Mouse (Mus musculus) B cell, adult 2 months (primary cell): Measurements from ENCODE around the gene Tnrc6b.
"Not testable (repeated sequence)": the region's sequence is repeated elsewhere in the genome, so short reads cannot be mapped to it uniquely, and the experiment has no call there.

ENCODE experiments used
- DNase-seq, 2 experiments: peaks; one replicate each; pipeline ENCODE4 v3.0.0; 2022

The Tnrc6b gene

DNA sequence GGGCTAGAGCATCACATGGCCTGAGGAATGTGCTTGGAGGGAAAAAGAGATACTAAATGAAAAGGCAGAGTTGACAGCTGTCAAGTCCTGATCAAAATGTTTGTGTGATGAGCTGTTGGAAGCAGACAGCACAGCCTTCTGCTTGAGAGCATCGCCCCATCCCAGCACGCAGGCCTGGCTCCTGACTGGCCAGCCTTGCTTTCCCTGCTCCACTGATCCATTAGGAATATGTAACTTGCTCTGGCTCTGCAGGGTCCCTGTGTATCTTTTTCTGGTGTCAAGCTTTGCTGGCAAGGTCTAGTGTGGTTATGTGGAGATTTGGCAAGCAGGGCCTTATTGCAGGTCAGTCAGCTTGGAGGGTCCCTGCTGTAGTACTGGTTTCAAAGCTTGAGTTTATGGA is 148.3 kb downstream of the Tnrc6b start:
- DNase-seq, result no peak

DNA sequence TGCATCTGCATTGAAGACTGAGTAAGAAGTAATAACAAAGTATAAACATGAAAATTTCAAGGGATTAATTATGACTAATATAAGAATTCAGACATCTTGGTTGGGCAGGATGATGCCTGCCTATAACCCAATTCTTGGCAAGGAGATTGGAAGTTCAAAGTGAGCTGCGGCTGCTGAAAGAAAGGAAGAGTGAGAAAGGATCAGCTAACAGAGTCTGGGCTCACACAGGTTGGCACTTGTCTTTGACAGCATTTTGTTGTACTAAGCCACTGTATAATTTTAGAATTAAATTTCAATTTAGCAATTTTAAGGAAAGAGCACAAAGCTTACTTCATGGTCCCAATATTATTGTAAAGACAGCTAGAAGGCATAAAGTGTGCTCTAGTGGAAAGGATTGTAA is 150.2 kb downstream of the Tnrc6b start:
- no peak for DNase-seq

GRCm38 (mm10) chr15:80862027-80862426 is 150.9 kb downstream of the Tnrc6b start:
- DNase-seq, result no peak

GRCm38 (mm10) chr15:80868603-80869002 is 157.5 kb downstream of the Tnrc6b start:
- not testable (repeated sequence) for DNase-seq

GRCm38 (mm10) chr15:80874726-80875125 is 163.6 kb downstream of the Tnrc6b start:
- DNase-seq, result no peak

DNA sequence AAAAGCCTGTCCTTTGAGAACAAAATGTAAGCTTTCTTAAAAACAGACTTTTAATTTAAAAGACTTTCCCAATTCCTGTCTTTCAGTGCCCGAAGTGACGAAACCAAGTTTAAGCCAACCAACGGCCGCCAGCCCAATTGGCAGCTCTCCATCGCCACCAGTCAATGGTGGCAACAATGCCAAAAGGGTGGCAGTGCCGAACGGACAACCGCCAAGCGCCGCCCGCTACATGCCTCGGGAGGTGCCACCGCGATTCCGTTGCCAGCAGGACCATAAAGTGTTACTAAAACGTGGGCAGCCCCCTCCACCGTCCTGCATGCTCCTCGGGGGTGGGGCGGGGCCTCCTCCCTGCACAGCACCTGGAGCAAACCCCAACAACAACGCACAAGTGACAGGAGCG is 165.1 kb downstream of the Tnrc6b start:
- no peak for DNase-seq

GRCm38 (mm10) chr15:80884095-80884494 is 173.0 kb downstream of the Tnrc6b start:
- no peak for DNase-seq

- DNase-seq, result no peak
These were observed 175.4 kb downstream of the Tnrc6b start for GRCm38 (mm10) chr15:80886361-80887156.

DNA sequence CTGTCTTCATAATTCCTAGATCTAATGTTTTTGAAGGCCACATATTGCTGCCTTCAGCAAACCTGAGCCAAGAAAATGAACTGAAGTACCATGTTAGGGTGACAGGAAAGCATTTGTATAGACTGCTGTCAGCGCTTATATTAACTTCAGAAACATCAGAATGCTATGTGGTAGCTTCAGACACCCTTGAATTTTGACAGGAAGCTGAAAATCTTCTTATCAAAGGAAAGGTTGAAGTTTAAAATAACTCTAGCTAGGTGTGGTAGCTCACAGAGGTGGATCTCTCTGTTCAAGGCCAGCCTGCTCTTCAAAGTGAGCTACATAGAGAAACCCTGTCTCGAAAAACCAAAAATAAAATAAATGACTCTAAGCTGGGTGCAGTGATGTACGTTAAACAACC is 181.2 kb downstream of the Tnrc6b start:
- DNase-seq, result no peak

GRCm38 (mm10) chr15:80896741-80897140 is 185.6 kb downstream of the Tnrc6b start:
- peak; percentile 41 to 48 for DNase-seq

DNA sequence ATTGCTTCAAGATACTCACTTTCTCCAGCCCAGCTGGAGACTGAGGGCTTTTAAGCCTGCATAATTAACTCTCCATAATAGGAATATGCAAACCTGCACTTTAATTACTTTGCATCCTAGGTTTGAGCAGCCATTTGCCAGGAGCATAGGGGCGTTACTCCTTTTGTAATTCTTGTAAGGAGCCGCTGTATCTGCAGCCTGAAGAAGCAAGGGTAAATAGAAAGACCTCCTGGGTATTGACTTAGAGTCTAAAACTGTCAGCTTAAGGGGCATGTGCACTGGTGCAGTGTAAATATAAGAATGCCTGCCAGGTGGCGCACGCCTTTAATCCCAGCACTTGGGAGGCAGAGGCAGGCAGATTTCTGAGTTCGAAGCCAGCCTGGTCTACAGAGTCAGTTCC is 186.8 kb downstream of the Tnrc6b start:
- DNase-seq, result no peak

DNA sequence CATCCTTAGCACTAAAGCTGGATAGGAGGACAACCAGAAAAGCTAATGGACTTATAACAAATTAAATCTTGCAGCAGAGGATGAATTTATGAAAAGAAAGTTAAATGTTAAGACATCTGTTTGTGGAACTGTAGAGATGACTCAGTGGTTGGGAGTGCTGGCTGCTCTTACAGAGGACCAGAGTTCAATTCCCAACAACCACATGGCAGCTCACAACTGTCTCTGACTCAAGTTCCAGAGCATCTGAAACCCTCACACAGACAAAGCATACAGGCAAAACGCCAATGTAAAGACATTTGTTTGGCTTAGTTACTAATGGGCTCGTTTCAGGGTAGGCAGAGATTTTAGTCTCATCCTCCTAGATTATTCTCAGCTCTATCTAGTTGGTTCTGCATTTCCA is 188.7 kb downstream of the Tnrc6b start:
- no peak for DNase-seq

- peak; percentile 6 to 12 for DNase-seq
These were observed 190.8 kb downstream of the Tnrc6b start for GRCm38 (mm10) chr15:80901806-80902513.

GRCm38 (mm10) chr15:80904776-80905175 is 193.7 kb downstream of the Tnrc6b start:
- not testable (repeated sequence) for DNase-seq

GRCm38 (mm10) chr15:80910183-80910582 is 199.1 kb downstream of the Tnrc6b start:
- DNase-seq, result peak; percentile 18 to 34

DNA sequence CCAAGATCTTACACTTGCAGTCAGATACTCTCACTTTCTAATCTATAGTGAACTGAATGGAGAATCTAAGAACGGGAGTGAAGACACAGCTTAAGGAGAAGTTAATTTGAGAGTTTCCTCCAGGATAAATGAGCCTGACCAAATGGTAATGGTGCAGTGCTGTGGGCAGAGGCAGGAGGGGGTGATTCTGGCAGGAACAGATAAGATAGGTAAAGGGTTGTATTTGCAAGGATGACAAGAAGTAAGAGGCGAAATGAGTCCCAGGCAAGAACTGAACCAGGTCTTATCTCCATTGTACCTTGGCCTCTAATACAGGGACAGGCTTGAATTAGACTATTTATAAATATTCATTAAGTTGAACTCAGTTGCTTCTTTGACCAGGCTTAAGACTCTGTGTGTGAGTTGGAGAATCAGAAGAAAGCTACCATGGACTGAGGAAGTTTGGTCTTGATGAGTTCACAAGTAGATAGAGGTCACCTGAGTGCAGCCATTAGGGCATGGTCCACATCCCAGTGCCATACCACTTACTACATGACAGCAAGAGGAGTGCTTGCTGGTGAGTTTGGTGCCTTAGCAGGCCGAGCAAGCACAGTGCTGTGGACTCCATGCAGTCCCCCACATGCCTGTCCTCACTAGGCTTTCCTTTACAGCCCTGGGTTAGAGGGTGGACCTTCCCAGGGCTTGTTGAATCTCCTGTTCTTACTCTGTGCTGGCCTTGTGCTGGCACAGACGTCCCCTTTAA is 199.8 kb downstream of the Tnrc6b start:
- no peak for DNase-seq

DNA sequence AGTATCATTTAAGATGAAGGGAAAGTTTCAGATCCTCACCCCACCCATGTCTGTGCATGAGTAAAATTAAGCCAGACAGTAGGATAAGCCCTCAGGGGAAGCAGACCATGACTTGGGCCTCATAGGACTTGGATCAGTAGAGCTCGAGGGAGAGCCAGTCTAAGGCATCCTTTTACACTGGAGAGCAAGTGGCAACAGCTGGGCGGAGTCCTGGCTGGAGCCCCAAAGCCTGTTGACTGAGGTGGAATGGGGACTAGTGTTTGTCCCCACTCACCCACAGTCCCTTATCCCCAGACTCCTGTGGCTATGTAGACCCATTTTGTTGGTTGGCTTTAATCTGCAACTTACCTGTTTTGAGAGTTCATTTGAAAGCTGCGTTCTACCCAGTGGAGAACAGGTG is 201.1 kb downstream of the Tnrc6b start:
- no peak for DNase-seq

DNA sequence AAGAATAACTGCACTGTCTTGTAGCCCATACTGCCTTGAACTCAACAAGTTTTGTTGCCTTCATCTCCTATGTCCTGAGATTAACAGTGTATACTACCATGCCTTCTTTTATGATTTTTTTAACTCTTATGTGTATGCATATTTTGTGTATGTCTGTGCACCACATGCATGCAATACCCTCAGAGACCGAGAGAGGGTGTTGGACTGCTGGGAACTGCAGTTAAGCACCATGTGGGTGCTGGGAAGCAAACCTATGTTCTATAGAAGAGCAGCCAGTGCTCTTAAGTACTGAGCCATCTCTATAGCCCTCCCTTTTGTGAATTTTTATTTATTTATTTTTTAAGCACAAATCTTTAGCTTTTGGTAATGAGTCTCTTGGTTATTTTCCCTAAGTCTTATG is 202.7 kb downstream of the Tnrc6b start:
- no peak for DNase-seq

- DNase-seq, result no peak
These were observed 204.7 kb downstream of the Tnrc6b start for GRCm38 (mm10) chr15:80915850-80916249.

DNA sequence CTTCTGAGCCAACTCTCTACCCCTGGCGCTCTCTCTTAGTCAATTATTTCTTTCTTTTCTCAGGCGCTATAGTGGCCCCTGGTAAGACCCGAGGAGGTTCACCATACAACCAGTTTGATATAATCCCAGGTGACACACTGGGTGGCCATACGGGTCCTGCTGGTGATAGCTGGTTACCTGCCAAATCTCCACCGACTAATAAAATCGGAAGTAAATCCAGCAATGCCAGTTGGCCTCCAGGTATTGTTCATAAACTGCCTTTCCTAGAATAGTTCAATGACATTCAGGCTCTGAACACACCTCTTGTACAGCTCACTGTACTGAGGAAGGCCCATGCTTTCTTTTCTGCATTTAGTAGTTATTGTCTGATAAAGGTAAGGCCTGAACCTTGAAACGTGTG is 205.5 kb downstream of the Tnrc6b start:
- no peak for DNase-seq

DNA sequence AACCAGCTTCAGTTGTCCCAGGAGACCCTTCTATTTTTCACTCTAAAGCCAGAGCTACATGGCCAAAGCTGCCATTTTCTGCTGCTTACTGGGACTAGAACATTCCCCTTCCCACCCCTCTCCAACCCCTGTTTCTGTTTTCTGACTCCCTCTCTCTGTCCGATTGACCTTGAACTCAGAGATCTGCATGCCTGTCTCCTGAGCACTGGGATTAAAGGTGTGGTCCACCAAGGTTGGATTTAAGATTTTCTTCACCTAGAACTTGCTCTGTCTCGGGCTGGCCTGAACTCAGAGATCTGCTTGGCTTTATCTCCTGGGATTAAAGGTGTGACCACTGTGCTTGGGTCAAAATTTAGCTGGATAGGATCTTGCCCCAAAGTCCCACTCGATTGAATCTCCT is 209.2 kb downstream of the Tnrc6b start:
- no peak for DNase-seq

DNA sequence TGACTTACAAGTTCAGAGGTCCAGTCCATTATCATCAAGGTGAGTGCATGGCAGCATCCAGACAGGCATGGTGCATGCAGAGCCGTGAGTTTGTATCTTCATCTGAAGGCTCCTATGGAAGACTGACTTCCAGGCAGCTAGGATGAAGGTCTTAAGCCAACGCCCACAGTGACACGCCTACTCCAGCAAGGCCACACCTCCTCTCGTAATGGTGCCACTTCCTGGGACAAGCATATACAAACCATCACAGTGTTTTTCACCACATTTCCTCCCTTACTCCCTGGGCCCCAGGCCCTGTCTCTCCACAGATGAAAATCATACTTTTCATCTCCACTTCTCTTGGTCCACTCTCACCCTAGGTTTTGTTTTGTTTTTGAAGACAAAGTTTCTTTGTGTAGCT is 210.7 kb downstream of the Tnrc6b start:
- DNase-seq, result no peak

GRCm38 (mm10) chr15:80924211-80924610 is 213.1 kb downstream of the Tnrc6b start:
- no peak for DNase-seq
